Mouse (Mus musculus) heart, embryonic 16.5 days (tissue): ENCODE measurements at regions not wholly inside any gene's neighbourhood (a gene's known extent, or its start where the extent isn't known, plus 50 kb on each side); places are given as distances from the start of the nearest gene placed in this dataset.

Experiments
- ATAC-seq: fragments of 200-750 bp; cut with Nextera tagmentation; replicated peaks from 2 replicates; pipeline ENCODE4 v1.8.0; 2017; ENCODE audit warnings: moderate number of reproducible peaks; ENCODE audit not compliant: insufficient read depth, low FRiP score; ENCODE audit errors: extremely low read depth
- H3K27ac ChIP-seq: fragments of 300-500 bp; sonication (generic); 2 replicates; pipeline ENCODE4 v1.5.1; 2014; ENCODE audit warnings: mild to moderate bottlenecking, low read length, control low read depth, moderate library complexity
- H3K27me3 ChIP-seq: fragments of 300-500 bp; sonication (generic); 2 replicates; pipeline ENCODE4 v1.6.1; 2014; ENCODE audit warnings: low read length, mixed read lengths; ENCODE audit not compliant: control insufficient read depth, insufficient read depth
- H3K36me3 ChIP-seq: fragments of 300-500 bp; sonication (generic); 2 replicates; pipeline ENCODE4 v1.6.1; 2014; ENCODE audit not compliant: control insufficient read depth, insufficient read depth
- H3K4me1 ChIP-seq: fragments of 300-500 bp; sonication (generic); 2 replicates; pipeline ENCODE4 v1.6.1; 2014; ENCODE audit warnings: low read length, mixed read lengths; ENCODE audit not compliant: control insufficient read depth, insufficient read depth
- H3K4me2 ChIP-seq: fragments of 300-500 bp; sonication (generic); 2 replicates; pipeline ENCODE4 v1.6.1; 2014; ENCODE audit warnings: low read depth, mild to moderate bottlenecking, control low read depth, low read length
- H3K4me3 ChIP-seq: fragments of 300-500 bp; sonication (generic); 2 replicates; pipeline ENCODE4 v1.5.1; 2014; ENCODE audit warnings: mild to moderate bottlenecking, control low read depth, low read length
- H3K9ac ChIP-seq: fragments of 300-500 bp; sonication (generic); 2 replicates; pipeline ENCODE4 v1.6.1; 2014; ENCODE audit warnings: low read length, control low read depth
- H3K9me3 ChIP-seq: fragments of 300-500 bp; sonication (generic); replicated peaks from 2 replicates; pipeline ENCODE4 v1.6.1; 2016; ENCODE audit warnings: low read length; ENCODE audit not compliant: control insufficient read depth
- WGBS: fragments of 180-500 bp; shearing (Covaris S2); extraction: QIAGEN DNeasy Blood & Tissue Kit; methylation state at CpG from one replicate; pipeline ENCODE4 v1.1.7; 2014; 5-methylcytosine and 5-hydroxymethylcytosine counted together

DNA sequence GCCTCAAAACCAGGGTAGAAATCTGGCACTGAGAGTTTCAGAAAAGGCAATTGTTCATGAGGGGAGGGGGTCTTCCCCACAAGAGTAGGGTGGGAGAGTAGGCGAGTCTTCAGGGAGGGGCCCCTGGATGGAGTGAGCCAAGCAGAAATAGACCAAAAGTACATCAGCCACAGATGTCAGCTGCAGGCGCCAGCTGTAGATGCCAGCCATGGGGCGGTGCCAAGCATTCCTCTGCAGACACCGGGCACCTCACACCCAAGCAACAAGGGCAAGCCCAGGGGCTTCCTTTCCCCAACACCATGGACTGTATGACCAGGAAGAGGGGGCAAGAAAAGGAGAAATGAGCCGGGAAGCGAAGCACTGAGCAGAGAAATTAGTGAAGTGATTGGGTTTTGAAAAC lies 613.9 kb upstream of the 2610301B20Rik start:
- no peak overlapping the region for H3K4me3 ChIP-seq
- H3K4me2 ChIP-seq, result no peak overlapping the region
- no peaks in the 10 kb centered on the region for H3K9me3 ChIP-seq
- no peaks in the 10 kb centered on the region for H3K36me3 ChIP-seq
- no peaks in the 10 kb centered on the region; the same call in 1 of the 2 replicates for H3K4me1 ChIP-seq
- no peak for ATAC-seq
- 78% methylated on average over 6 of the region's 6 CpGs for WGBS
- no peaks in the 10 kb centered on the region for H3K27me3 ChIP-seq
- no peak overlapping the region for H3K27ac ChIP-seq
- no peak overlapping the region for H3K9ac ChIP-seq

GRCm38 (mm10) chr4:10265942-10266341 lies 608.4 kb upstream of the 2610301B20Rik start:
- H3K27me3 ChIP-seq, result no peaks in the 10 kb centered on the region
- no peak for ATAC-seq
- no peak overlapping the region for H3K27ac ChIP-seq
- H3K36me3 ChIP-seq, result no peaks in the 10 kb centered on the region
- 71% methylated on average over 2 of the region's 2 CpGs for WGBS
- H3K4me2 ChIP-seq, result no peak overlapping the region
- H3K9me3 ChIP-seq, result no peaks in the 10 kb centered on the region
- no peaks in the 10 kb centered on the region for H3K4me1 ChIP-seq
- H3K4me3 ChIP-seq, result no peak overlapping the region
- no peak overlapping the region for H3K9ac ChIP-seq

DNA sequence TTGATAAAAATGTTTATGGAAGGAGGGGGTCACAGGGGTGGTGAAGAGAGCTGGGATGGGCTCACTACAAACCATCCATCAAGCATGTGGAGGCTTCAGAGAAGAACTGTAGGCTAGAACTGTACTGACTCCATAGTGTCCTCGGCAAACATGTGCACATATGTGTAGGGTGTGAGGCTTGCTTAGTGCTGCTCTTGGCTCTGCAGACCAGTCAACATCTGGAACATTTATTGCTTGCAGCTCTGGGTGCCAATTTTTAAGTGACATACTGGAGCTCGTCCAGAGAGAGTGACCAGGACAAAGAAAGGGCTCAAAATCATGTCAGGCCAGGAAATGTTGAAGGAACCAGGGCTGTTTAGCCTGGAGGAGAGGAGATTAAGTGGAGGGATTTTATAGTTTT lies 588.7 kb upstream of the 2610301B20Rik start:
- Histone ChIP-seq H3K4me1 (peaks cover 6% of the 10 kb centered on the region), H3K9ac (no peak overlapping the region), H3K4me3 (no peak overlapping the region), H3K9me3 (no peaks in the 10 kb centered on the region), H3K27me3 (no peaks in the 10 kb centered on the region), H3K4me2 (no peak overlapping the region), H3K27ac (no peak overlapping the region), H3K36me3 (no peaks in the 10 kb centered on the region)
- ATAC-seq, result no peak; the same call in 1 of the 2 replicates
- WGBS, result 35% methylated on average over 2 of the region's 2 CpGs

GRCm38 (mm10) chr4:10290326-10290725 lies 584.0 kb upstream of the 2610301B20Rik start:
- 55% methylated on average over 3 of the region's 3 CpGs for WGBS
- Histone ChIP-seq H3K4me3 (no peak overlapping the region), H3K9me3 (no peaks in the 10 kb centered on the region), H3K4me2 (no peak overlapping the region), H3K27me3 (no peaks in the 10 kb centered on the region), H3K27ac (no peak overlapping the region), H3K9ac (no peak overlapping the region), H3K4me1 (peaks cover 7% of the 10 kb centered on the region), H3K36me3 (no peaks in the 10 kb centered on the region)
- ATAC-seq, result no peak

DNA sequence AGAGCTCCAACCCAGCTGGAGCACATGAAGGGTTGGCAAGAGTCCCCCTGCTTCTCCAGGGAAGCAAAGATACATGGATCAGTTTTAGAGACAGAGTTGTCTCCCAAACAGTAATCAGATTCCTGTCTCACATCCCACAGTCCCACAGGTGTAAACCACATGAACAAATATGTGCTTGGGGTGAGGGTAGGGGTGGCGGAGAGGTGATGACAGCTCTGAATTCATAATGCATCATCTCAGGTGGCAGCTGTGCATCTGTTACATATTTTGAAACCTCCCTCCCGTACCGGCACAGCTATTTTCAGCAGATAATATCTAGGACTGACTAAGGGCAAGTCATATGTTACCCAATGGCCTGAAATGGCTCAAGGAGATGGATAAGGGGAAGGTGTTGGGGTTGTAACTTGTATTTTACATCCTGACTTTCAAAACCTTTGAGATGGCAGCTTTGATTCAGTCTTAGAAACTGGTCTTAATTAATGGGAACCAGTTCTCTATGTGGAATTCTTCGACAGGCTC lies 579.2 kb upstream of the 2610301B20Rik start:
- peaks cover 3% of the 10 kb centered on the region; the same call in 1 of the 2 replicates for H3K4me1 ChIP-seq
- no peak overlapping the region for H3K9ac ChIP-seq
- H3K4me3 ChIP-seq, result no peak overlapping the region
- no peak overlapping the region for H3K27ac ChIP-seq
- no peaks in the 10 kb centered on the region for H3K9me3 ChIP-seq
- H3K4me2 ChIP-seq, result no peak overlapping the region
- H3K36me3 ChIP-seq, result no peaks in the 10 kb centered on the region
- no peaks in the 10 kb centered on the region for H3K27me3 ChIP-seq
- ATAC-seq, result no peak
- WGBS, result 67% methylated on average over 4 of the region's 4 CpGs

- no peak overlapping the region for H3K4me3 ChIP-seq
- H3K9me3 ChIP-seq, result no peaks in the 10 kb centered on the region
- 87% methylated on average over 1 of the region's 1 CpGs for WGBS
- no peaks in the 10 kb centered on the region for H3K36me3 ChIP-seq
- H3K4me1 ChIP-seq, result peaks cover 3% of the 10 kb centered on the region; the same call in 1 of the 2 replicates
- ATAC-seq, result no peak
- no peak overlapping the region for H3K9ac ChIP-seq
- H3K27me3 ChIP-seq, result no peaks in the 10 kb centered on the region
- no peak overlapping the region for H3K27ac ChIP-seq
- H3K4me2 ChIP-seq, result no peak overlapping the region
Measured at GRCm38 (mm10) chr4:10296220-10296619, 578.1 kb upstream of the 2610301B20Rik start.

DNA sequence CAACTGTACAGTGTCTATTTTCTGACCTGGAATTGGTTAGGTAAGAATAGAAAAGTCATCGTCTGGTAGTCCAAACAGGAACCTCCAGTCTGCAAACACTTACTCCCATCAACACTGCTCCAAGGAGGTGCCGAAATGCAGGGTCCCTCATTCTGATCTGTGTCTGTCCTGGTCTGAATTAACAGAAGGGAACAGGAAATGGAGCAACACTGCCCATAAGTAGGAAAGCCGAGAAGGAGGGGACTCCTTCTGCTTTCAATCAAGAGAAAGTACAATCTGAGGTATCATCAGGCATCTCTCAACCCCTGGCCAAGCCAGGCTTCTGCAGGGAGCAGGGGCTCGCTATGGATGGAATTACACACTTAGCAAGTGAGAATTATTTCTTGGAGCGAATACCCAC lies 562.4 kb upstream of the 2610301B20Rik start:
- Histone ChIP-seq H3K4me2 (no peak overlapping the region), H3K4me3 (no peak overlapping the region), H3K27me3 (no peaks in the 10 kb centered on the region), H3K27ac (no peak overlapping the region), H3K4me1 (peaks cover 9% of the 10 kb centered on the region), H3K9me3 (no peaks in the 10 kb centered on the region), H3K9ac (no peak overlapping the region), H3K36me3 (no peaks in the 10 kb centered on the region)
- 25% methylated on average over 5 of the region's 5 CpGs for WGBS
- ATAC-seq, result no peak

DNA sequence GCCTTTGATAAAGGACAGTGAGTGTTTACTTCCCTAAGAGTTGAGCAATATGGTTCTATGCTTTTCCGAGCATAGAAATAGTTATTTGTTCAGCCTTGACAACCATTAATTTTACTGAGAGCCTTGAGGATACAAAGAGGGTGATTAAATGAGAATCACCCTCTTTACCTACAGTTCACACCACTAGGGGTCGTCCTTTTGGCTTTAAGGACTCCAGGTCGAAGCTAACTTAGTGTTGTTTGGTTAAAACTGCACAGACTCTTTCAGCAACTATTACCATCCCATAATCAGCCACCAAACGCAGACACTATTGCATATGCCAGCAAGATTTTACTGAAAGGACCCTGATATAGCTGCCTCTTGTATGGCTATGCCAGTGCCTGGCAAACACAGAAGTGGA lies 559.2 kb upstream of the 2610301B20Rik start:
- no peak overlapping the region for H3K9ac ChIP-seq
- no peaks in the 10 kb centered on the region for H3K36me3 ChIP-seq
- ATAC-seq, result no peak
- no peak overlapping the region for H3K4me2 ChIP-seq
- peak overlapping the region; percentile 86 for H3K27ac ChIP-seq
- no peaks in the 10 kb centered on the region for H3K27me3 ChIP-seq
- WGBS, result 65% methylated on average over 4 of the region's 4 CpGs
- H3K9me3 ChIP-seq, result no peaks in the 10 kb centered on the region
- H3K4me1 ChIP-seq, result peaks cover 11% of the 10 kb centered on the region
- no peak overlapping the region for H3K4me3 ChIP-seq

- H3K27ac ChIP-seq, result peak overlapping the region; percentile 86
- ATAC-seq, result peak; percentile 79
- no peaks in the 10 kb centered on the region for H3K9me3 ChIP-seq
- no peak overlapping the region for H3K4me2 ChIP-seq
- no peaks in the 10 kb centered on the region for H3K36me3 ChIP-seq
- no peak overlapping the region for H3K4me3 ChIP-seq
- no peak overlapping the region for H3K9ac ChIP-seq
- no peaks in the 10 kb centered on the region for H3K27me3 ChIP-seq
- H3K4me1 ChIP-seq, result peaks cover 11% of the 10 kb centered on the region
- WGBS, result 18% methylated on average over 3 of the region's 3 CpGs
Measured at GRCm38 (mm10) chr4:10315875-10316274, 558.4 kb upstream of the 2610301B20Rik start.
